Mouse (Mus musculus) lung, adult 2 months (tissue): ENCODE results near the gene Masp2.

Experiments used
- CTCF ChIP-seq: fragments of 200-500 bp; IDR thresholded peaks from 2 replicates; pipeline ENCODE4 v1.5.1; 2011; ENCODE audit warnings: mild to moderate bottlenecking, low read length, control low read depth; ENCODE audit not compliant: insufficient read depth
- POLR2A ChIP-seq: fragments of 200-500 bp; IDR thresholded peaks from 2 replicates; pipeline ENCODE4 v1.6.1; 2011; ENCODE audit warnings: low read depth, mild to moderate bottlenecking, control low read depth, low read length, borderline replicate concordance; ENCODE audit errors: extremely low read depth

- TF ChIP-seq POLR2A (no peak), CTCF (no peak)
Measured at GRCm38 (mm10) chr4:148644926-148645325, 42.6 kb downstream of the Masp2 start.
